Comparison of ENCODE assay signal across 26 mouse cellular contexts in genomic region chr14:58816540-58816876, GRCm38 (mm10).
"Had no signal": no experiment of that assay in that cellular context is flagged by ENCODE, and none has a peak within 500 bp of the region (broad histone marks: within the 10 kb centered on the region; RNA-seq: fewer than 3 reads in every experiment).

No protein-coding gene starts in this region.

- H3K27me3 ChIP-seq: heart, embryonic 12.5 days; hindbrain, embryonic 12.5 days; kidney, embryonic 15.5 days; limb, embryonic 12.5 days; liver, embryonic 13.5 days; liver, embryonic 15.5 days had no signal

- H3K9me3 ChIP-seq: heart, embryonic 12.5 days; hindbrain, embryonic 10.5 days; hindbrain, embryonic 12.5 days; kidney, embryonic 15.5 days; limb, embryonic 10.5 days; limb, embryonic 12.5 days; liver, embryonic 13.5 days; liver, embryonic 15.5 days had no signal

- H3K4me2 ChIP-seq: heart, embryonic 12.5 days; hindbrain, embryonic 12.5 days; hindbrain, embryonic 14.5 days; kidney, embryonic 15.5 days; limb, embryonic 12.5 days; liver, embryonic 11.5 days; liver, embryonic 13.5 days; liver, embryonic 15.5 days had no signal

- H3K9ac ChIP-seq: heart, embryonic 12.5 days; hindbrain, embryonic 12.5 days; hindbrain, embryonic 14.5 days; kidney, embryonic 15.5 days; limb, embryonic 12.5 days; liver, embryonic 13.5 days; liver, embryonic 15.5 days; liver, postnatal 0 days had no signal

- H3K36me3 ChIP-seq: heart, embryonic 12.5 days; hindbrain, embryonic 10.5 days; hindbrain, embryonic 12.5 days; kidney, embryonic 15.5 days; limb, embryonic 10.5 days; limb, embryonic 12.5 days; liver, embryonic 13.5 days; liver, embryonic 15.5 days had no signal

- H3K4me3 ChIP-seq: gastrocnemius, adult 2 months; heart, adult 2 months; heart, embryonic 12.5 days; hindbrain, embryonic 10.5 days; hindbrain, embryonic 12.5 days; kidney, embryonic 15.5 days; limb, embryonic 10.5 days; limb, embryonic 12.5 days; liver, embryonic 13.5 days; liver, embryonic 15.5 days had no signal

- ATAC-seq: intestine, embryonic 16.5 days; liver, postnatal 0 days had no signal

- H3K27ac ChIP-seq: gastrocnemius, adult 2 months; heart, adult 2 months; hindbrain, embryonic 10.5 days; hindbrain, embryonic 12.5 days; hindbrain, embryonic 14.5 days; hindbrain, postnatal 0 days; kidney, embryonic 15.5 days; kidney, postnatal 0 days; limb, embryonic 10.5 days; limb, embryonic 12.5 days; liver, embryonic 13.5 days; liver, embryonic 15.5 days had no signal

- H3K4me1 ChIP-seq: hindbrain, embryonic 10.5 days; hindbrain, embryonic 12.5 days; limb, embryonic 12.5 days; liver, embryonic 13.5 days; liver, embryonic 15.5 days had no signal

- DNase-seq: gastrocnemius, adult 2 months; gastrocnemius, postnatal 10 days; gastrocnemius, postnatal 25 days; heart, adult 2 months; heart, postnatal 10 days; heart, postnatal 4 days; kidney, adult 11 months; kidney, adult 2 months; kidney, adult 9 months; layer of hippocampus, adult 9-11 months; layer of hippocampus, postnatal 36 days; liver; liver, embryonic 13.5 days; liver, postnatal 0 days had no signal
